Mouse (Mus musculus) liver, adult (tissue): ENCODE measurements at regions not wholly inside any gene's neighbourhood (a gene's known extent, or its start where the extent isn't known, plus 50 kb on each side); places are given as distances from the start of the nearest gene placed in this dataset.

ENCODE experiments used
- GATA4 ChIP-seq: IDR thresholded peaks from 2 replicates; pipeline ENCODE4 v1.6.1; 2014; ENCODE audit warnings: mild to moderate bottlenecking, low read length; ENCODE audit not compliant: insufficient replicate concordance

DNA sequence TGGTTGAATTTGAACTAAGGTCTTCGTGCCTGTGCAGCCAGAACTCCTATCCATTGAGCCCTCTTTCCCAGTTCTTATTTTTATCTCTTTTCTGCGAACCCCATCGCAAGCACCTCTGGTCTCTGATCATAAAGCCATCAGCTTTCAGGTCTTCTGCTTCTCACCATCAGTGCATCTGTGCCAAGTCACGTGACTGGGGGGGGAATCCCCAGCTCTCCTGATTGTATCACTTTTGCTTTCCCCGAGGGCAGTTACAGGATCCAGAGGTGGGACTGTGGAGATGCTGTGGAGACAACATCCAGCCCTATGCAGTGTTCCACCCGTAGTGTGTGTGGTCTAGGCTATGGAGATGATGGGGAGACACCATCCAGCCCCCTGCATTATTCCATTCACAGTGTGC, 272.6 kb upstream of the Tgfbr2 start:
- no peak for TF ChIP-seq GATA4

- TF ChIP-seq GATA4: no peak
Measured at GRCm38 (mm10) chr9:116438580-116438979, 263.4 kb upstream of the Tgfbr2 start.

DNA sequence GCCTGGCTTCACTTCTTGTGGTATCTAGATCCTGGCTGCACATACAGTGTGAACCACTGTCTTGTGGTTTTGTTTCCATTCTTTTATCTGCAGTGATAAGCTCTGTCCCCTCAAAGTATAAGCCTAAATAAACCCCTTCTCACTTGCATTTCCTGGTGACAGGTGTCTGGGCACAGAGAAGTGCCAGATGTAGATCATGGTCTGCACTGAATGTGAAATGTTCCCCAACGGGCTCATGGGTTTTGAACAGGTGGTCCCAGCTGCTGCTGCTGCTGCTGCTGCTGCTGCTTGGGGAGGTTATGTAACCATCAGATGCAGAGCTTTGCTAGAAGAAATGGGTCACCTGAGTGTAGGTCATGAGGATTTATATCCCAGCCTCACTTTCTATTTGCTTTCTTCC, 259.3 kb upstream of the Tgfbr2 start:
- TF ChIP-seq GATA4: no peak

DNA sequence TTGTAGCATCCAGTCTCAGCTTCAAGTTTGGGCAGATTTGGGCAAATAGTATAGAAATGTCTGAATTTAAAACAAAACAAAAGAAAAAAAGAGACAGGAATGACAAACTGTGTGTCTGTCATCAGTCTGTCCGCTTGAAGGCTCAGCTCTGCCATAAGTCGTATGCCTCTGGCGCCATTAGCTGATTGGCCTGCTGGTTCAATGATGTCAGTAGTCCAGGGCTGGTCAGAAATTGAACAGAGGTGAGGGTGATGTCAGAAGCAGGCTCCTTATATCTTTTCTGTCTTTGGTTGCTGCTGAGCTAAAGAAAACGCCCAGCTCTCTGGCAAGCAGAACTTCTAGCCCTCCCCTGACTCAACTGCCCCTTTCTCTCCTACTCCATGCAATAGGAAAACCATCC, 253.9 kb upstream of the Tgfbr2 start:
- no peak for TF ChIP-seq GATA4

DNA sequence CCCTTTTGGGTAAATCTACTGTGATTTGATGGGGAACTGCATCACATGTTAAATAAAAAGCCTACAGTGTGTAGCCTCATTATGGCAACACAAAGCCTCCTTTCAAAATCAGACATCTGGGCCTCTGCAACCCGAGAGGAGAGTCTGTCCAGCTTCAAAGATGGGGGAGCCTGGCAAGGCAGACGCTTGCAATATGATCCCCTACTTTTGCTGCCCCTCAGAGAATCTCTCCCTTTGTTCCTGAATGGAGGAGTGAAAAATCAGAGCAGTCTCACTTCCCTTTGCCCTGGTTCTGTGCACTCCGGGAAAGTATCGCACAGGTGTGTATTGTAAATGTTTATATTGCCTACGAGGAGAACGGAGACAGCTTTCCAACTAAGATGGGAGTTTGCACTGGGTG, 253.3 kb upstream of the Tgfbr2 start:
- no peak for TF ChIP-seq GATA4

GRCm38 (mm10) chr9:116427278-116427677, 252.1 kb upstream of the Tgfbr2 start:
- no peak for TF ChIP-seq GATA4

- TF ChIP-seq GATA4: no peak
Measured at GRCm38 (mm10) chr9:116426269-116426999, 251.3 kb upstream of the Tgfbr2 start.

- no peak for TF ChIP-seq GATA4
Measured at GRCm38 (mm10) chr9:116415021-116415420, 239.9 kb upstream of the Tgfbr2 start.

- TF ChIP-seq GATA4: no peak
Measured at GRCm38 (mm10) chr9:116411067-116411466, 235.9 kb upstream of the Tgfbr2 start.

GRCm38 (mm10) chr9:116410461-116410860, 235.3 kb upstream of the Tgfbr2 start:
- TF ChIP-seq GATA4: no peak

- no peak; the same call in 1 of the 2 replicates for TF ChIP-seq GATA4
Measured at GRCm38 (mm10) chr9:116408116-116408515, 233.0 kb upstream of the Tgfbr2 start.

GRCm38 (mm10) chr9:116405051-116405450, 229.9 kb upstream of the Tgfbr2 start:
- no peak for TF ChIP-seq GATA4

DNA sequence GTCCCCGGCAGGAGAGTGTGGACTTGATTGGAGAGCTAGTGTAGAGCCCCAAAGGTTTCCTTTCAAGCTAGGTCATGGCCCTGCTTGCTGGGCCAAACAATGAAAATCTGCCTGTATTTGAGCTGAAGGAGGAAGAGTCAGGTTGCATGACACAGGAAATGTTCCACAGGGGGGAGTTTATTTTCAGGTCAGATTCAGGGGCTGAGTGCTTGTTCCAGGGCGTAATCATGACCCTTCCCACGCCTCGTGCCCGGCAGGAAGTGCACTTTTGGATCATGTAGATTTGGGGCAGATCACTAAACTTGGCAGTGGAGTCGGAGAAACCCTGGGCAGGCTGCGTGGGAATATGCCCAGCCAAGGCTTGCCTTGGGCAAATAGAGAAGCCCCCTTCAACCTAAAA, 226.7 kb upstream of the Tgfbr2 start:
- peak; percentile 13; the same call in 1 of the 2 replicates for TF ChIP-seq GATA4

GRCm38 (mm10) chr9:116400270-116400669, 225.1 kb upstream of the Tgfbr2 start:
- TF ChIP-seq GATA4: no peak

GRCm38 (mm10) chr9:116399296-116399695, 224.1 kb upstream of the Tgfbr2 start:
- TF ChIP-seq GATA4: no peak

GRCm38 (mm10) chr9:116392258-116392657, 217.1 kb upstream of the Tgfbr2 start:
- no peak for TF ChIP-seq GATA4

- no peak for TF ChIP-seq GATA4
Measured at GRCm38 (mm10) chr9:116389781-116390180, 214.6 kb upstream of the Tgfbr2 start.
